Mouse (Mus musculus) midbrain, embryonic 11.5 days (tissue): ENCODE data around the gene Klhdc8a. TPM values are rescaled to one million over a fixed set of nuclear protein-coding genes. Genes with fewer than 3 reads are reported as not detected.

Experiments
- ATAC-seq: fragments of 200-750 bp; cut with Nextera tagmentation; 2 replicates; pipeline ENCODE4 v1.8.0; 2017; ENCODE audit warnings: moderate TSS enrichment, moderate library complexity; ENCODE audit not compliant: low FRiP score
- DNase-seq: peaks from one replicate; pipeline ENCODE4 v3.0.0; 2015; ENCODE audit warnings: low spot score; ENCODE audit errors: missing footprints
- H3K27ac ChIP-seq: fragments of 300-500 bp; sonication (generic); 2 replicates; pipeline ENCODE4 v1.5.1; 2014; ENCODE audit warnings: low read depth, low read length
- H3K27me3 ChIP-seq: fragments of 300-500 bp; sonication (generic); 2 replicates; pipeline ENCODE4 v1.6.1; 2014; ENCODE audit warnings: mild to moderate bottlenecking, low read length, moderate library complexity, mixed read lengths; ENCODE audit not compliant: control insufficient read depth, insufficient read depth
- H3K36me3 ChIP-seq: fragments of 300-500 bp; sonication (generic); 2 replicates; pipeline ENCODE4 v1.6.1; 2014; ENCODE audit warnings: mild to moderate bottlenecking, low read length, moderate library complexity, mixed read lengths; ENCODE audit not compliant: control insufficient read depth, insufficient read depth
- H3K4me1 ChIP-seq: fragments of 300-500 bp; sonication (generic); 2 replicates; pipeline ENCODE4 v1.6.1; 2014; ENCODE audit warnings: low read length; ENCODE audit not compliant: control insufficient read depth, insufficient read depth
- H3K4me2 ChIP-seq: fragments of 300-500 bp; sonication (generic); 2 replicates; pipeline ENCODE4 v1.6.1; 2014; ENCODE audit warnings: mild to moderate bottlenecking, moderate library complexity
- H3K4me3 ChIP-seq: fragments of 300-500 bp; sonication (generic); 2 replicates; pipeline ENCODE4 v1.5.1; 2014; ENCODE audit warnings: low read depth, low read length
- H3K9ac ChIP-seq: fragments of 300-500 bp; sonication (generic); 2 replicates; pipeline ENCODE4 v1.6.1; 2014; ENCODE audit warnings: low read length
- H3K9me3 ChIP-seq: fragments of 300-500 bp; sonication (generic); 2 replicates; pipeline ENCODE4 v1.6.1; 2016; ENCODE audit warnings: low read length; ENCODE audit not compliant: control insufficient read depth
- WGBS: fragments of 180-500 bp; shearing (Covaris S2); extraction: QIAGEN DNeasy Blood & Tissue Kit; methylation state at CpG from one replicate; pipeline ENCODE4 v1.1.7; 2014; 5-methylcytosine and 5-hydroxymethylcytosine counted together
- polyA plus RNA-seq: library from polyadenylated mRNA; unstranded; fragments of >200 nt; fragmentation: Nextera tagmentation; extraction: Ambion mirVana; gene quantifications from 2 replicates; pipeline ENCODE4 v1.2.1, GENCODE M21; 2014

The Klhdc8a gene
- polyA plus RNA-seq, 1 experiment from 2014 or later: 4.5 TPM

DNA sequence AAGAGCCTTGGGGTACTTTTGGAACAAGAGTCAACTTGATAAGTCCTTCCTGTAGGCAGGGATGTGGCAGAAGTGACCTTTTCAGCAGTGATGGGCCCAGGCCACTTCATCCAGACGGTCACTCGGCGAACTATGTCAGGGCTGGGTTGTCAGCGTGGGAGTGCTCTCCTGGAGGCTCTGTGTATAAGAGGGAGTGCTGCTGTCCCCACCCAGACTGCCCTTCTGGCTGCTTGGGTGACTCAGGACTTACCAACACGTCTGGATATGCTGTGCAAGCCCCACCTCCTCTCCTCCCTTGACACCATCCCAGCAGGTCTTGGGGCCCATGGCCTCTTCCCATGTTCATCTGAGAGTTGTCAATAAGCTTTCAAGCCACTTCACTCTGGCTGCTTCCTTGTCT is 55.0 kb downstream of the Klhdc8a start:
- H3K4me2 ChIP-seq: no peak overlapping the region
- DNase-seq: no peak
- peaks cover 4% of the 10 kb centered on the region; the same call in 1 of the 2 replicates for H3K9me3 ChIP-seq
- peaks cover 7% of the 10 kb centered on the region for H3K36me3 ChIP-seq
- ATAC-seq: no peak
- H3K4me3 ChIP-seq: no peak overlapping the region
- no peak overlapping the region for H3K9ac ChIP-seq
- WGBS: 71% methylated on average over 5 of the region's 5 CpGs
- no peak overlapping the region for H3K27ac ChIP-seq
- peaks cover 14% of the 10 kb centered on the region for H3K4me1 ChIP-seq
- no peaks in the 10 kb centered on the region for H3K27me3 ChIP-seq

DNA sequence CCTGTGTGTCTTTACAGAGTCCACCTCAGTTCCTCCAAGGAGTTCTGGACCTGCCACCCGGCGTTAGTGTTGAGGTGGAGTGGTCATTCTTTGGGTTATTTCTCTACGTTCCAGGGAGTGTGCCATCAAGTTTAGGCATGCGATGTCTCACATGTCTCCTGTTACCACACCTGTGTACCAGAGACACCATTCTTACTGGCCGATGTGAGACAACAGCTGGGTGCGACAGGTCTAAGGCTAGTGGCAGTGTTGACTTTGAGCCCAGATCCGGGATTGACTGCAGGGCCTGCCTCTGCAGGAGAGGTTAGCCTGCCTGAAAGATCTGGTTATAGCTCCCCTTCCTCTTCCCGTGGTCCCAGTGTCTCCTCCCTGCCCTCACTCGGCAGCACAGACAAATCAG is 55.8 kb downstream of the Klhdc8a start:
- H3K27ac ChIP-seq: no peak overlapping the region
- H3K27me3 ChIP-seq: no peaks in the 10 kb centered on the region
- no peak overlapping the region for H3K4me2 ChIP-seq
- H3K4me3 ChIP-seq: no peak overlapping the region
- DNase-seq: no peak
- peaks cover 14% of the 10 kb centered on the region for H3K4me1 ChIP-seq
- H3K36me3 ChIP-seq: peaks cover 14% of the 10 kb centered on the region
- no peak overlapping the region; the same call in 1 of the 2 replicates for H3K9ac ChIP-seq
- 80% methylated on average over 9 of the region's 9 CpGs for WGBS
- no peak for ATAC-seq
- H3K9me3 ChIP-seq: peaks cover 4% of the 10 kb centered on the region; the same call in 1 of the 2 replicates

DNA sequence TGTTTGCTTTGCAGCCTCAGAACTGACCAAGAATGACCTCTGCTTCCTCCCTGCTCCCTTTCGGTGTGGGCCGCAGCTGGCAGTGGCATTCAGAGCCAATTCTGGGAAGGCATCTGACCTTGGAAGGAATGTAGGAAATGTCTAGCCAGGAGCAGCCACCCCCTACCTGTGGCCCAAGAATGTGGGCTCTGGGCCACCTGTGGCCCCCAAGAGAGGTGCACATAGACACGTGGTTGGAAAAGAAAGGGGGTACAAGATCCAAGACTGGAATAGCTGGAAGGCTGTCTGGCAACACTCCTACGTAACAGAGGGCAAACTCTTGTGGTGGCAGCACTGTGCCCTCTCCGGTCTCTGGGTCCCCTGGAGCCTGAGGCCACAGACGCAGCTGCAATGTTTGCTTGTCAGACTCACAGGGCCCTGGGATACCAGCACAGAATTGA is 56.8 kb downstream of the Klhdc8a start:
- ATAC-seq: peak; percentile 57; the same call in 1 of the 2 replicates
- 49% methylated on average over 6 of the region's 6 CpGs for WGBS
- Histone ChIP-seq H3K4me1 (peaks cover 14% of the 10 kb centered on the region), H3K4me2 (no peak overlapping the region), H3K27me3 (no peaks in the 10 kb centered on the region), H3K9me3 (peaks cover 4% of the 10 kb centered on the region; the same call in 1 of the 2 replicates), H3K9ac (peak overlapping the region; percentile 44), H3K27ac (no peak overlapping the region), H3K4me3 (no peak overlapping the region), H3K36me3 (peaks cover 18% of the 10 kb centered on the region)
- DNase-seq: no peak

DNA sequence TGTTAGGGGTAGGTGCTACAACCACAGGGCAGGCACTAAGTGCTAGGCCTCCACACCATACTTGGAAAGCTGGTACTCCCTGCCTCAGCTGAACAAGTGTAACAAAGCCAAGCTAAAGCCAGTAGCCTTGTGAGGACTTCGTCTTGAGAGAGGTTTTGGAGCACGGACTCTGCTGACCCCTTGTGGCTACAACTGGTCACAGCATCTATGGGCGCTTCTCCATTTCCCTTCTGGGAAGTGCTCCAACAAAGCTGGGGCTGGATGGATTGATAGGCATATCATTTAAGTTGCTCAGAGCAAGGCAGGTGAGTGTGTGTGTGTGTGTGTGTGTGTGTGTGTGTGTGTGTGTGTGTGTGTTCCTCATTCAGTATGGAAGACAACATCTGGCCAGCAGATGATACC is 57.4 kb downstream of the Klhdc8a start:
- H3K36me3 ChIP-seq: peaks cover 23% of the 10 kb centered on the region
- no peaks in the 10 kb centered on the region for H3K27me3 ChIP-seq
- peaks cover 14% of the 10 kb centered on the region for H3K4me1 ChIP-seq
- 0% methylated on average over 3 of the region's 3 CpGs for WGBS
- no peak overlapping the region for H3K4me2 ChIP-seq
- ATAC-seq (peak; percentile 81), DNase-seq (peak; percentile 99)
- H3K27ac ChIP-seq: peak overlapping the region; percentile 51; the same call in 1 of the 2 replicates
- H3K9ac ChIP-seq: peak overlapping the region; percentile 44
- peaks cover 2% of the 10 kb centered on the region; the same call in 1 of the 2 replicates for H3K9me3 ChIP-seq
- H3K4me3 ChIP-seq: no peak overlapping the region

DNA sequence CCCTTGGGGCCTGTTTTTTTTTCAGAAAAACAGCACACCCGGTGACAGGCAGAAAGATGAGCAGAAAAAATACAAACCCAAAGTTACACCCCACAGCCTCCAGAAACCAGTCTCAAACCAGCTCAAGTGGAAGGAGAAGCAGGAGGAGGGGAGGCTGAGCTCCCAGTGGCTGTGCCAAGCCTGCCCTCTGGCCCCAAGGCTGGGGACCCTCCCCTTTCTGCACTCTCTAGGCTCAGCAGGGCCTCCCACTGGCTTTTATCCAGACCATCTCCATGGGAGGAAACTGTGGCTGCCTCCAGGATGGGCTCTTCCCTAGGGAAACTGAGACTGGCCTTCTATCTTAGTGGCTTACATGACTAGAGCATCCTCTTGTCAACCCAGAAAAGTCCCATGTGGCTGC is 58.4 kb downstream of the Klhdc8a start:
- DNase-seq: no peak
- Histone ChIP-seq H3K27ac (no peak overlapping the region), H3K4me3 (no peak overlapping the region), H3K9me3 (no peaks in the 10 kb centered on the region), H3K27me3 (no peaks in the 10 kb centered on the region), H3K36me3 (peaks cover 28% of the 10 kb centered on the region), H3K4me2 (no peak overlapping the region), H3K9ac (no peak overlapping the region), H3K4me1 (peaks cover 14% of the 10 kb centered on the region)
- no peak for ATAC-seq
- 83% methylated on average over 1 of the region's 1 CpGs for WGBS

Other genes with a start within 250 kb of the Klhdc8a start
- 8.1 and 8.7 TPM in 2 replicates for gene Mfsd4a, start 230.6 kb upstream of the Klhdc8a start, polyA plus RNA-seq
- 0.14 and 0.19 TPM in 2 replicates for gene Cdk18, start 158.9 kb upstream of the Klhdc8a start, polyA plus RNA-seq
- 10.7 and 12.9 TPM in 2 replicates for gene Lemd1, start 107.2 kb upstream of the Klhdc8a start, polyA plus RNA-seq
- 5.0 and 5.2 TPM in 2 replicates for gene AC124108.1, start 107.2 kb upstream of the Klhdc8a start, polyA plus RNA-seq
- 0.55 and 0.66 TPM in 2 replicates for gene Gm10188, start 68.9 kb upstream of the Klhdc8a start, polyA plus RNA-seq
- 100 and 105 TPM in 2 replicates for gene Nuak2, start 17.5 kb downstream of the Klhdc8a start, polyA plus RNA-seq
- 8.9 and 11.1 TPM in 2 replicates for gene Tmcc2, start 92.7 kb downstream of the Klhdc8a start, polyA plus RNA-seq
- gene Dstyk, start 118.9 kb downstream of the Klhdc8a start, polyA plus RNA-seq: 11.6 and 13.0 TPM in 2 replicates
- 65.2 and 65.9 TPM in 2 replicates for gene Rbbp5, start 178.7 kb downstream of the Klhdc8a start, polyA plus RNA-seq
- gene Tmem81, start 207.6 kb downstream of the Klhdc8a start, polyA plus RNA-seq: 0.86 and 1.5 TPM in 2 replicates
- 30.9 and 31.4 TPM in 2 replicates for gene Cntn2, start 244.6 kb downstream of the Klhdc8a start, polyA plus RNA-seq